Mouse (Mus musculus) lung, postnatal 10 days (tissue): ENCODE measurements at regions not wholly inside any gene's neighbourhood (a gene's known extent, or its start where the extent isn't known, plus 50 kb on each side); places are given as distances from the start of the nearest gene placed in this dataset.

Experiments
- DNase-seq: peaks from one replicate; pipeline ENCODE4 v3.0.0; 2021

DNA sequence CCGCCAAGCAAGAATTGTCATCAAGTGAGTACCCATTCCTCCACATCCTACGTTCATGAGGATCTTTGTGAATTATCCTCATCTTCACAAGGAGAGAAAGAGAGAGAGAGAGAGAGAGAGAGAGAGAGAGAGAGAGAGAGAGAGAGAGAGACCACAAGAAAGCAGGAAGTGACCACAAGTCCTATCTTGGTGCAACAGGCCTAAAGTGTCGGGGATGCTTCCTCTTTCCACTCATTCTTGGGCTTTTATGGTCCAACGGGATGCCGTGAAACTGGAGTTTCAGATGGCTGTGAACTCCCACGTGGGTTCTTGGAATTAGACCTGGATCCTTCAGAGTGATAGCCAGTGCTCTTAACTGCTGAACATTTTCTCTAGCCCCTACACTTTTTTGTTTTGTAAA, 53.1 kb upstream of the Rai14 start:
- DNase-seq = no peak

- no peak for DNase-seq
Measured at GRCm38 (mm10) chr15:10770410-10771310, 56.2 kb upstream of the Rai14 start.

DNA sequence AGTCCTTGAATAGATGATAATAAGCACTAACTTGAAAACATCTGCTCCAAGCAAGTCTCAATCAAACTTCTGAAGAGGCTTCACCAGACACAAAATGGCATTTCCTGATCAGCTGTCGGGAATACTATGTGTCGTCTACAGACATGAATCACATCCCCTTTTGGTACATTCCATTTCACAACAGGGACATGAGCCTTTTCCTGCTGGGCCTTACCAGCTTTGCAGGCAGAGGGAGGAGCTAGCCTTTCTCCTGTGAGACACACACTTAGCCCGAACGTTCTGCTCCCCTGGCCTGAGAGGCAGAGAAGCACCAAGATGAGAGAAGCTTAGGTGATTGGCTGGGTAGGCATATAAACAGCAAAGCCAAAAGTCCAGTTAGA, 56.9 kb upstream of the Rai14 start:
- DNase-seq = peak; percentile 60

- DNase-seq = peak; percentile 30
Measured at GRCm38 (mm10) chr15:10779941-10780620, 65.7 kb upstream of the Rai14 start.

GRCm38 (mm10) chr15:10789371-10789770, 74.9 kb upstream of the Rai14 start:
- DNase-seq = peak; percentile 0

GRCm38 (mm10) chr15:10790862-10791497, 76.6 kb upstream of the Rai14 start:
- DNase-seq = peak; percentile 1

DNA sequence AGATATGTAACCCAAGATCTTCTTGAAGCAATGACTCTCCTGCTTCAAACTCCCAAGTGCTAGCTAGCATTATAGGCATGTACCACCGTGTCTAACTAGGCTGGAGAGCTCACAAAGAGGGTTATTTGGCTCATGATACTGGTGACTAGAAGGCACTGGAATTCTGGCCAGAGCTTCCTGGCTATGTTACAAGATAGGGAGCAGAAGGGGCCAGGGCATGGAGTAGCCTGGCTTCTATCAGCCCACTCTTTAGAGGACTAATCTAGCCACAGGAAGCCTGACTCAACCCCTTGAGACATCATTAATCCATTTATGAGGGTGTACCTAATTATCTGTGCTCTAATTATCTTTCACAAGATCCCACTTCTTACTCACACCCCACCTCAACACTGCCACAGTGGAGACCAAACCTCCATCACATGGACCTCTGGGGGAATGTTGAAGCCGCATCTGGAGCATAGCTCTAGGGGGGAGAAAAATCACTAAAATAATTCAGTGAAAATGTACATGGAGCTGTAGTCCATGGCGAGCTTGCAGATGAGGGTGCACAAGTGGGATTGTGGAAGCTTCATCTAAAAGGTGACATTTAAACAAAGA, 77.2 kb upstream of the Rai14 start:
- peak; percentile 10 for DNase-seq

DNA sequence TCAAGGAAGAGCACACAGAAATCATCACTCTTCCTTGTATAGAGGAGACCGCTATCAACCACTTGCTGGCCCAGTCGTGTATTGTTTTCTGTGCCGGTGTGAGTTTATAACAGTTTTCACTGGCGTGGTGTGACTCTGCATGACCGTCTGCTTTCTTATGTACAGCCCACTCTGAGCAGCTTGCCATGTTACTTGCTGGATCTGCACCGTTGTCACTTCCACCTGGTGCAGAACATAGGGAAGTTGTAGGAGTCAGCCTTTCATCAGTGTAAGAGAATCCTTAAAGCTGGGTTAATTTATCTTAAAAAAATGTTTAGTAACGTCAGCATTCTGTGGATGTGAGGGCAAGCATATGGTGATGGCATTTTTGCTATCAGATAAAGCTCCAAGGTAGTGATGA, 77.7 kb upstream of the Rai14 start:
- no peak for DNase-seq

DNA sequence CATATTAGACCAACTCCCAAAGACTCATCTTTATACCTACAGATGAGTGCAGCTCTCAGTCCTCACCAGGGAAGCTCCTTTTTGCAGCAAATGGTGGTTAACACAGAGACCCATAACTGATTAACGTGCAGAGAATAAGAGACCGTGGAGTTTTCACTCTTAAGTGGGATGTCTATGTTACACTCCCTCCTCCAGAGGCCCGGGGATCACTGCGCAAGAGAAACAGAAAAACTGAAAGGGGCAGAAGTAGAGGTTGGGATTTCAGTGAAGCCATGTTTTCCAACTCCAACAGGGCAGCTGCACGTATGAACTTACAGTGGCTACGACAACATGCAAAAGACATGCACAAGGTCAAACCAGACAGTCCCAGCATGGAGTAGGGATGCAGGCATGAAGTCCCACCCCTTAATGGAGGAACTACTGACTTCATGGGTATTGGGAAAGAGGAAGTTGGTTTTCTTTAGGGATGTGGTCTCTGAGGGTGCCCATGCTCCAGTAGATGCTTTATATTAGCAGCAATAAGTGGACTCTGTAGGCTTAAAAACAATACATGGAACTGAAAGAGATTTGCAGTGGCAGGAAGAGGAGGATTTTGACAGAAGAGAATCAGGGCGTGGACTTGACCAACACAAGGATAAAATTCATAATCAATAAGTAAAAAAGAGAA, 80.8 kb upstream of the Rai14 start:
- DNase-seq = peak; percentile 0

DNA sequence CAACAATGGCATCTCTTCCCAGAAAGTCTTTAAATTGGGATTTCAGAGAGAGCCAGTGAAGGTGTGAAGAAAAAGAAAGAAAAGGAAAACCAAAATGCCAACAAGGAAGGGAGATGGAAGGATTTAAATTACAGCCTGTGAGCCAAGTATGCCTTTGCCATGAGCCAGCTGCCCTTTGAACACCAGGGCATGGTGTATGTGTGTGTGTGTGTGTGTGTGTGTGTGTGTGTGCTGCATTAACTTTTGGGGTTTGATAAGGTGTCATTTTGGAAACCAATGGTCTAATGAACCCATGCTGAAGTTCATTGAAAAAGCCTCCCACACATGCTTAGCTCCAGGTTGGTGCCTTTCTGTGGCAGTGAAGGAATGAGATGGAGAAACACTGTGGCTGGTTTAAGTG, 85.2 kb upstream of the Rai14 start:
- peak; percentile 0 for DNase-seq

DNA sequence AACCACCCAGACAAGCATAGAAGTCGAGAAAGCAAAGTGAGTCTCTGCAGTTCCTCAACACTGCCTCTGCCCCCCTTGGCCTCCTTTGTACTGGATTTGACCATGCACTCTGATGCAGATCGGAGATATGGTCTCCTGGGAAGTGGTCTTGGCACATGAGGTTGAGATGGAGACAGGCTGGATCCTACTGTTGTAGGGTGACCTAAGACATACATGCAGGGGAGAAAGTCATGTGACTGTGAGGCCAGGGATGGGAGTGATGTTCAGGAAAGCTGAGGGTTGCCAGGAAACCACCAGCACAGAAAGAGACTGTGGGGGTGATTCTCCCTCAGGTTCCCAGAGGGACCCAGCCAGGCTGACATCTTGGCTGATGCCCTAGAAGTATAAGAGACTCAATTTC, 99.8 kb upstream of the Rai14 start:
- DNase-seq = no peak

DNA sequence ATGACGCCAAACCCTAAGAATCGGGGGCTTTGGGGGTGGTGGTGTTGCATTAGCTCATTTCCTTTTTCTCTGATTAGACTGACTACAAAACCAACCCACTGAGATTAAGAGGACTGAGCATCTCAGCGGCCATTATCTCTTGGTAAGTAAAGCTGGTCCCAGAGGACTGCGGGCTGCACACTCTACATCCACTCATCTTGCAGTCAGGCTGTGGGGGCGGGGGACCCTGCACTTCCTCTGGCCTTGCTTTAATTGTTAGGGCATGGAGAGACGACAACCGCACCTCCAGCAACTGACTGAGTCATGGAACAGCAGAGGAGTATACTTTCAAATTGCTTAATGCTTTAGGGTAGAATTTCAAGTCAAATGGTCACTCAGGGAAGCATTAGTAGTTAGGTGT, 100.3 kb upstream of the Rai14 start:
- peak; percentile 29 for DNase-seq

DNA sequence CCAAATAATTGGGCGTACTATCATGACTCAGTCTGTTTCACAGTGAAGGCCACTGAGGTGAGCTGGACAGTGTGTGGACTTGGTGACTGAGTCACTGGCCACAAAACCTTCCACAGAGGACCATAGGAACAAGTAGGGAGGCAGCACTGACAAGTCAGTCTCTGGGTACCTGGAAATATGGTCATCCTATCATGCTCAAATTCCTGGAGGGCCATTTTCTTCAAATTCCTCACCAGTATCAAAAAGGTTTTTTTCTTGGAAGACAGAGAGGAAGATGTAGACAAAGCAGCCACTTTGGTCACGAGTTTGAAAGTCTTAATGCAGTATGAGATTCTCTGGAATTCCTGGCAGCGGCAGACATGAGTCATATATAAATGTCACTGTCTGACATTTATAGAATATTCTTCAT, 101.8 kb upstream of the Rai14 start:
- no peak for DNase-seq

GRCm38 (mm10) chr15:10818216-10818615, 103.8 kb upstream of the Rai14 start:
- peak; percentile 94 for DNase-seq

DNA sequence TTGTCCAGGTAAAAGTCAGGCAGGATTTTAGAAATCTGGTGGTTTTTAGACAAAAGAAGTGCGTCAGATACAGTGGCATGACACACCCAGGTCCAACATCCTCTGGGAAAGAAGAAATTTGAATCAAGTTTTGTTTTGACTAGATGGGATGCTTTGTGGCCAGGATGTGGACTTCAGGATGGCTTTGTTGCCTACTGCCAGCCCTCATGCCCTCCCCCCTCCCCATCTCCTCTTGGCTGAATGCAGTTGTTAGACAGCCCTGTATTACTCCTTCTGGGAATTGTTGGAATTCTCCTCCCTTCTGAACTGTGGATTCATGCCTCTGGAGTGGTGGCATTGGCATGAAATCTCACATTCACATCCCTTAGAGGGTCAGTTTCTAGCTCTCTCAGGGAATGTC, 104.3 kb upstream of the Rai14 start:
- no peak for DNase-seq

GRCm38 (mm10) chr15:10823933-10824332, 109.5 kb upstream of the Rai14 start:
- DNase-seq = no peak

- DNase-seq = no peak
Measured at GRCm38 (mm10) chr15:10829588-10829987, 115.2 kb upstream of the Rai14 start.

DNA sequence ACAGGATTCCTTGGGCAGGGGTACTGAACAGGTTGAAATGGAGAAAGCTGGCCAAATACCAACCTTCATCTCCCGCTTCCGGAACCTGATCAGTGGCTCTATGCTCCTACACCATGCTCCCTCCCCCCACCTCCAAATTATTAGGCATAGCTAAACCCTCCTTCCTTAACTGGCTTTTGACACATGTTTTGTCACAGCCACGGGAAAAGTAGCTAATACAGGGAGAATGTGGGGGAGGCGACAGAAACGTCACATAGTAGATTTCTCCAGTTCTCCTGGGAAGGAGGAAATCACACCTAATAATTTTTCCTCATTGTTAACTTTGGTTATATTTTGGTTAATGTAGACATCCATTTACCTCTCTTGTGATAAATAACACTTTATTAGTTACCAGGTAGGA, 116.1 kb upstream of the Rai14 start:
- no peak for DNase-seq

DNA sequence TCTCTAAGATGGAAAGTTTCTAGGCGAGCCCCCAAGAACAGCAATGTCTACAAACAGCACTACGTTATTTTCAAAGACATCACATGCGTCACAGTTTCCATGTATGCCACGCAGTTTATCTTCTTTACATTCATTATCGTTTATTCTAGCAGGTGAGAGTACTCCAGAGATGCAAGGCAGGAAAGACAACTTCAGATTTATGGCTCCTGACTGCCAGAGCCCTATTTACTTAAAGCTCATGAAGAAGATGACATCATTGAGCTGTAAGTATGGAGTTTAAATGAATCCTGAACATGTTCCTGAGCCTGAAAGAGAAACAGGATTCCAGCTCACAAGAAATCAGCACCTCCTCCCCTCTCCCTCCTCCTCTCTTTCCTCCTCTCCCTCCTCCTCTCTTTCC, 116.7 kb upstream of the Rai14 start:
- no peak for DNase-seq

DNA sequence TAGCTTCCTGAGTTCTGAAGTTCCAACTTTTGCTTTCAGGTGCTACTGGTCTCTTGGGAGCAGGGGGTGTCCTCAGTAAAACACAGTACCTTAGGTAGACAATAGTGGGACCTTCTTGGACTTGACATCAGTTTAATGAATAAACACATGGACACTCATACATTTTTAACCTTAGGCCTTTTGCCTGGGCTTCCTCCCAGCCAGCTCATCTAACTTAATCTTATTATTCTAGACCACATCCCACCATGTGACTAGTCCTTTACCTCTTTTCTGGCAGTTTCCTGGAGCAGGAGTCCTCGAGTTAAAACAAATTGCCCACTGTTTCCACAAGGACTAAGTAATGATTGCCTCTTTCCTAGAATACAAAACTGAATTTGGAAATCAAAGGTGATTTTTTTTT, 117.9 kb upstream of the Rai14 start:
- DNase-seq = no peak

DNA sequence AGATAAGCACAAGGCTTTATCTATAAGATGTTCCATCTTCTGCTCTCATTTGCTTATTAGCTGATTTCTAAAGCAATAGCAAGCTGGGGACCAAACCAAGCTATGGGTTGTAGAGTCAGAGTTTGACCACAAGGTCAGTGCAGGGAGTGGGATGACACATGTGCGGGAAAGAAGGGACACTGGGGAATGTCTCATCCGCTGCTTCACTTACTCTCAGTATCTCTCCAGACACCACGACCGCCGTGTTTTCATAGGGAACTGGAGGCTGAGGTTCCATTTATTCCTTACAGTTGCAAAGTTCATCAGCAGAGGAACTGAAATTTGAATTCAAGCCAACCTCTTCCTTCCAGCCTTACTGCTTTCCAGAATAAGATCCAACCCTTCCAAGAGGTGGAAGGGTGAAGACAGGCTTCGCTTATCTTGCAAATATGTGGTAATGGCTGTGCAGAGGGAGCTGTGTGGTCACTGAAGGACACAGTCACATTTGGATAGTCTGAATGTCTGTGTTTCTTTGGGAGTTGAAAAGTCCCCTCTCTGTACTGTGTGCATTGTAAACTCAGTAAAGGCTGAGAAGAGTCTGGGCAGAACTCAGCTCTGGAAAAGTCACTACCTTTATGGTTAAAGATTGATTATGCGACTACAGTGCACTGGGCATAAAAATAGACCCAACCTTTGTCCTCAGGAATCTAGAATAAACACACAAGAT, 118.1 kb upstream of the C1qtnf3 start:
- no peak for DNase-seq

- no peak for DNase-seq
Measured at GRCm38 (mm10) chr15:10838584-10839288, 113.4 kb upstream of the C1qtnf3 start.
